Mouse (Mus musculus) testis, adult 2 months (tissue): Measurements from ENCODE around the gene Slc23a4.

ENCODE experiments used
- CTCF ChIP-seq: fragments of 200-500 bp; IDR thresholded peaks from 2 replicates; pipeline ENCODE4 v1.5.1; 2012; ENCODE audit warnings: low read depth, mild to moderate bottlenecking, inconsistent platforms, low read length, moderate library complexity; ENCODE audit not compliant: control insufficient read depth, insufficient read depth, insufficient replicate concordance
- POLR2A ChIP-seq: fragments of 200-500 bp; IDR thresholded peaks from 2 replicates; pipeline ENCODE4 v1.6.1; 2012; ENCODE audit warnings: low read depth, mild to moderate bottlenecking, inconsistent platforms, low read length, moderate library complexity; ENCODE audit not compliant: control insufficient read depth

- TF ChIP-seq CTCF (no peak), POLR2A (no peak)
Observed at GRCm38 (mm10) chr6:34938280-34938928, 49.8 kb downstream of the Slc23a4 start.
